Mouse (Mus musculus) liver, embryonic 14 days (tissue): ENCODE results near the gene Cfhr1. TPM values are rescaled to one million over a fixed set of nuclear protein-coding genes. Genes with fewer than 3 reads are reported as not detected.

Experiments used
- polyA plus RNA-seq: library from polyadenylated mRNA; depleted of rRNA; stranded (reverse); fragments of >200 nt; gene quantifications from 2 replicates; pipeline ENCODE4 v1.2.3, GENCODE M21; 2012; rRNA removed

The Cfhr1 gene
- polyA plus RNA-seq: 1.5 and 1.6 TPM in 2 replicates

DNA sequence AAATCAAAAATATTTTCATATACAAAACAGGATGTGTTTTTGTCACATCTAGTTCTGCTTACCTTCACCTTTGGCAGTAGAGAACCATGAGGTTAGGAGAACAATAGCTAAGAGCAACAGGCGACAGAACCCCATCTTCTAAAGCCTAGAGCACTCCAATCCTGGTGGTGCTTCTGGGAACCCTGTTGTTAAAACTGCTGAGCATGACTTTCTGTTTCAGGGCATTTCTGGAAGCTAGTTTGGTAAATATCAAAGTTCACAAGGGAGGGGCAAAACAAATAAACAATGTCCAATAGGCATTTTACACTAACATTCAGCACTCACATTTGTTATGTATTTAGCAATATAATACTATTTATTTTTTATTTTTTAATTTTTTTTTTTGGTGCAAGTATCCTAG, at the start of gene Cfhr1:
Gene Cfhr1, minus strand, starts transcription at position 249 of the 400 bp plus-strand sequence.

DNA sequence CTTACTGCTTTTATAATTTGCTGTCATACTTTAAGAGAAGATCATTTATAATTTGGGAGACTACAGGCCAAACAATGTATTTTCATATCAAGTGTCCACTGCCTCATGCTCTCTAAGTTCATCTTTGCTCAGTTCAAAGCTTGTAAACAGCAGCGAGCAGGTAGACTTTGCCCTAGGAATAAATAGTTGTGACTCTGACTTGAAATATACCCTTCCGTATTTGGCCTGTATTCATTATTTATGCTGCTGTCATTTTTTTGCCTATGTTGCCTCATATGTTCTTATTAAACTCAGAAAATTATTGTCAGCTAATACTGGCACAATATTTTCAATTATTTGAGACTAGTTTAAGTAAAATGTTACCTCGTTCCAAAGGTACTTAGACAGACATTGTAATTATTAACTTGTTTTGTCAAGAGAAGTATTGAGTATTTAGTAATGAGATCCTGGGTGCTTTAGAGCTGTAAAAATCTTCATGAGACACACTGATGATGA, 58.8 kb downstream of the Cfhr1 start, which contains the start of gene F13b:
Gene F13b, plus strand, starts transcription at position 445 of the 495 bp plus-strand sequence.

Other genes starting within 250 kb of the Cfhr1 start
- not detected in 2 replicates for gene Crb1, start 183.2 kb downstream of the Cfhr1 start, polyA plus RNA-seq
- gene Zbtb41, start 138.0 kb downstream of the Cfhr1 start, polyA plus RNA-seq: 1.6 and 1.9 TPM in 2 replicates
- gene Aspm, start 105.5 kb downstream of the Cfhr1 start, polyA plus RNA-seq: 6.8 and 7.7 TPM in 2 replicates
- 15.2 and 17.0 TPM in 2 replicates for gene F13b, start 58.6 kb downstream of the Cfhr1 start, polyA plus RNA-seq
- gene Gm4788, start 221.0 kb upstream of the Cfhr1 start, polyA plus RNA-seq: 0.12 and 0.13 TPM in 2 replicates